Mouse (Mus musculus) kidney, postnatal 4 days (tissue): ENCODE data around the gene Dip2b.

Experiments
- DNase-seq, 2 experiments: peaks; one replicate each; pipeline ENCODE4 v3.0.0; 2021; ENCODE audit warnings: mixed read lengths in 2 of 2

The Dip2b gene

GRCm38 (mm10) chr15:100182526-100183280, 144.2 kb downstream of the Dip2b start:
- no peak for DNase-seq

GRCm38 (mm10) chr15:100183510-100183909, 145.0 kb downstream of the Dip2b start:
- no peak for DNase-seq

GRCm38 (mm10) chr15:100184821-100185496, 146.5 kb downstream of the Dip2b start:
- peak; percentile 42 to 51 for DNase-seq

DNA sequence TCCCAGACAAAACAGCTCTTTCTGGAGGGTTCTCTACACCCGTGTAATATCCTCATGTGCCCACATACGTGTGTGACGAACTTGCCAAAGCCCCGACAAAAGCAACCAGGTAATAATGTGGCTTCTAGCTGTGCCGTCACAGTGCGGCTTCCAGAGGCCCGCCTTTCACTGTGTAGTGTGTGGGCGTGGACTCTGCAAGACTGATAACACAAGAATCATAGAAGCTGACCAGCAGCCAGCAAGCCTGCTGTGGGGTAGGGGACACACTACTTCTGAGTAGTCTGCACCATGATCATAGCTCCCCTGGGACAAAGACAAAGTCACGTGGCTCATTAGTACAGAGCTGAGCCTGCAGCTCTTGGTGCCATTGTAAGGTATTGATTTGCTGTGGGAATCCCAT, 147.8 kb downstream of the Dip2b start:
- no peak for DNase-seq

DNA sequence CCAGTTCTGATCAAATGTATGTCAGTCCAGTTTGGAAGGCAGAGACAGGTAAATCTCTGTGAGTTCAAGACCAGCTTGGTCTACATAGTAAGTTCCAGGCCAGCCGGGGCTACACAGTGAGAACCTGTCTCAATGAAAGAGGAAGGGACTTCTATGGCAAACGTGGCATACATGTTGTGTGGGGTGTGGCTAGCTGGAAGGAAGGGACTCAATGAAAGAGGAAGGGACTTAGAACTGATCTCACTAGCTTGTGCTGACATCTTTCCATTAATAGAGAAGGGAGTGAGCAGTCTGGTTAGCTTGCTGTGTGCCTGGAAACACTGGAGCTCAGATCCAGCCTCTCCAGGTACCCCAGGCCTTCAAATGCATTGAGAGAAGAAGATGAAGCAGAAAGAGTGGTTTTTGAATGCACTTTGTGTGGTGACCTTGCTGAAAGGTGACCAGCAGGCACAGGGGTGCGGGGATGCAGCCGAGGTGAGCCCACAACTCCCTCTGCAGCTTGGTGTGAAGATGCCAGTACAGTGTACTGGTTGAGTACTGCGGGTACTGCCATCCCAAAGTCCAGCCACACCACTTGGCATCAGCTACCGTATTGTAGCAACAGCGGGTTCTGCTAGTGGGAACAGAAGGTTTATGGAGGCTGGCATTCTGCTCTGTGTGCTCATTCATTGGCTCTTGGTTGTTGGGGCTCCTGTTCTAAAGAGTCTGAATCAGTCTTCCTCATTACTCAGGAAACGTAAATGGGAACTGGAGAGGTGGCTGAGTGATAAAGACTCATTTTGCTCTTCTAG, 148.6 kb downstream of the Dip2b start:
- no peak for DNase-seq

DNA sequence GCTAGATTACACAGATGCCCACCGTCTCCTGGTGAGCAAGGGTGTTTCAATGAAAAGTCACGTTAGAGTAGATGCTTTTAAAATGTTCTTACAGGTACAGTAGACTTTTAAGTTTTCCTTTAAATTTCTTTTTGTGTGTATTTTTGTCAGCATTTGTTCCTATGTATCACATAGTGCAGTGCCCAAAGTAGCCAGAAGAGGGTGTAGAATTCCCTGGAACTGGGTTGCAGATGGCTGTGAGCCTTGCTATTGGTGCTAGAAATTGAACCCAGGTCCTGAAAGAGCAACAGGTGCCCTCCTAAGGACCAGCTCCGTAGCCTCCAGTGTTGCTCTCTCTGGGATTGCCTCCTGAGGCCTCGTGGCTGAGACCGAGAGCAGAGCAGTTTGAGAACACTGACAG, 150.1 kb downstream of the Dip2b start:
- DNase-seq: peak in 1 of 2 experiments; percentile 16

DNA sequence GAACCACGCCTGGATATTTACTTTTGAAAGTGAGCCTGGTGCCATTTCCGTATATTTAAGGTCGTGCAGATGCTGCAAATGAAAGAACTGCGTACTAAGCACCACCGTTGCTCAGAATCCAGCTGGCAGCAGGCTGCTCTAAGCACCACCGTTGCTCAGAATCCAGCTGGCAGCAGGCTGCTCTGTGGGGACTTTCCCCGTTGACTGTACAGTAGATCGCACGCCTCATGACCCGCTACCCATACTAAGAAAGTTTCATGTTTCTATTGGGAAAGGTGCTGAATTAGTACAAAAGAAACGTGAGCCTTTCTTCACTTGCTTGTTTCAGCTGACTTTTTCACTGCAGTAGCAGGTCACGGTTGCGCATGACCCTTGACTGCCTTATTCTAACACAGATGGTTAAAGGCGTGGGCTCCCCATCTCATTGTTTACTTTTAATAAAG, 150.5 kb downstream of the Dip2b start:
- peak; percentile 4 to 35 for DNase-seq

GRCm38 (mm10) chr15:100190083-100190482, 151.6 kb downstream of the Dip2b start:
- DNase-seq: no peak

DNA sequence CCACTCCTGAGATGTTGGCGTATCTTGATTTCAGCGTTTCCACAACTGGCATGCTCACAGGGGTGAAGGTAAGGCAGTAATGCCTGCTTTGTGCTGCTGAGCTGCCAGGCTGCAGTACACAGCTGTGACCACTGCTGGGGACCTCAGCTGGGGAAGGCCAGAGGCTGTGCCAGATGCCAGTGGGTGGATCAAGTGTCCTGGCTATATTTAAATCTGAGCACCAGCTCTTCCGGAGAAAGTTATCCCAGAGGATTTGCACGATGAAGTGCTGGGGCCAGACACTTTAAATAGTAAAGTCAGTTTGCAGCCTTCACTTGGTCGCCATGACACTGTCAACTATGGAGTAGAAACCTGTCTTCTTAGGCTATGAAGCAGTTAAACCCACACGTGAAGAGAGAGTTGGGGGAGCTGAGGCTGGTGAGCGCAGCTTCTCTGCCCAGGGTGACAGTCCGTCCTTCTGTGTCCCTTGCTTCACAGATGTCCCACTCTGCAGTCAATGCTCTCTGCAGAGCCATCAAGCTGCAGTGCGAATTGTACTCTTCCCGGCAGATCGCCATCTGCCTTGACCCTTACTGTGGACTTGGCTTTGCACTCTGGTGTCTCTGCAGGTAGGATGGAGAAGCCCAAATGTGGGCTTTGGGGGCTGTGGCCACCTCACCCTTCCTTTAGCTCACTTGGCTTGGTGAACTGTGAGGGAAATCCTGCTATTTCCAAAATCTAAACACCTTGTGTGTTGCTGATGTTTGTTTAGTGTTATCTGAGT, 160.7 kb downstream of the Dip2b start:
- no peak for DNase-seq

DNA sequence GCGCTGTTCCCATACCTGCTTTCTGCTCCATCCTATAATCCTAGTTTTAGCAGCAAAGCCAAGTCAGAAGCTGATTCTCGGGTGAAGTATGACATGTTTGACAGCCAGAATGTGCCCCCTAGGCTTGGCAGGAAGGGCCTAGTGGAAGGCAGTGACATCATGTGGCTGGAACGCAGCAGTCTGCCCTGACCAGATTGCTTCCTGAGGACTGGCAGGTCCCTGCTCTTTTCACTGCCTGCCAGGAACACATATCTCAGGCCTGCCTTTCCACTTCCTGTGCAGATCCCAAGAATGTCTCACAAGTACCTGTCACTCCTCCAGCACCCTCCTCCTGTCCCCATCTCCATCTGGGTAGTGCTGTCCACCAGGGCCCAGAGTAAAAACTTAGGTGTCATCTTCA, 161.3 kb downstream of the Dip2b start:
- DNase-seq: peak in 1 of 2 experiments; percentile 16

DNA sequence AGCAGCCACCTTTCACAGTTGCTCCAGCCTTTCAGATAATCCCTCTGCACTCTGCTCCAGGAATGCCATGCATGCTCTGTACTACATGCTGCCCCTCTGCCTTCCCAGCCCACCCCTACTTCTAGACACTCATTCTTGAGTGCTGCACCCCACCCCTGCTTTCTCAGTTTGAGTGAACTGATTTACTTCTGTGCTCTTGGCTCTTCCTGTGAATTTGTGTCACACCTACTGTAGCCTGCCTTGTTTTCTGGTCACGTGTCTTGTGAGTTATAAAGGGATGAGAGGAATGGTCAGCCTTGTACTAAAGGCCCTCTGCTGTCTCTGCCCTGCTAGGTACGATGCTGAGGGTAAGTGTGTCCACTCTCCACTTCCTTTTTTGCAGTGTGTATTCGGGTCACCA, 163.3 kb downstream of the Dip2b start:
- no peak for DNase-seq

DNA sequence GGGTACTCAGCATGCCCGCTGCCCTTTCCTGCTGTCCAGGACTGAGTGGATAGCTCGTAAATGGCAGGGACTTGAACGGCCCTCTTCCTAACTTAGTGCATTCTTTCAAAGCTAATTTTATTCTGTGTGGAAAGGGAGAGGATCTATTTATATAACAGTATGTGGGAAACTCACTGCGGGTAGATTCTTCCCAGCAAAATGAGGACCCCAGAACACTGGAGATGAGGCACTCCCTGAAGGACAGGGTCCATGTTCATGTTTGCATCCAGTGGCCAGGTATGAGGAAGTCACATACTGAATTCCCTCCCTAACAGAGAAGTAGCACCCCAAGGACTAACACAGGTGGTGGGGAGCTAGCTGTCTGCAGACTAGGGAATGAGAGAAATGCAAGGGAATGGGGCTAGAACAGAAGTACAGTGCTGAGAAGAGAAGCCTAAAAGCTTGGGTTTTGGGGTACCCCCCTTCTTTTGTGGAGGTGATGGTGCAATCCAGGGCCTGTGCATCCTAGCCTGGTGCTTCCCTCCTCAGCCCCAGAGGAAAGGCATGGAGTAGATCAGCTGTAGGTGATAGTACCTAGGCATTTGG, 164.1 kb downstream of the Dip2b start:
- no peak for DNase-seq

DNA sequence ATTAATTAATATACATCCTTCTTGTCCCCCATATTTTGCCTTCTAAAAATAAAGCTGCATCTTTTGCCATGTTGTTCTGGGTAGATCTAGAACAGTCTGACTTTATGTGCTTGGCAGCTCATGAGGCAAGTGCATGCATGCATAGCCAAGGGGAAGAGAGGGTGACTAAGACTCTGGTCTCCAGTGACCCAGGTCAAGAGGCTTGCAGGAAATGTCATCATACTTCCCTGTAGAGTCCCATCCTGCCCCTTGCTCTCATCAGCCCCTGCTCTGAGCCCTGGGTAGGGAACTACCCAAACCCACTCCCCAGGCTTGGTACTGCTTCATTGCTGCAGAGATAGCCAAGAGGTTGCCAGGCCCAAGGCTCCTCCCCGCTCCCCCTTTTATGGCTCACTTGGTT, 166.1 kb downstream of the Dip2b start:
- no peak for DNase-seq

- no peak for DNase-seq
These were observed 171.5 kb downstream of the Dip2b start for GRCm38 (mm10) chr15:100210013-100210412.

DNA sequence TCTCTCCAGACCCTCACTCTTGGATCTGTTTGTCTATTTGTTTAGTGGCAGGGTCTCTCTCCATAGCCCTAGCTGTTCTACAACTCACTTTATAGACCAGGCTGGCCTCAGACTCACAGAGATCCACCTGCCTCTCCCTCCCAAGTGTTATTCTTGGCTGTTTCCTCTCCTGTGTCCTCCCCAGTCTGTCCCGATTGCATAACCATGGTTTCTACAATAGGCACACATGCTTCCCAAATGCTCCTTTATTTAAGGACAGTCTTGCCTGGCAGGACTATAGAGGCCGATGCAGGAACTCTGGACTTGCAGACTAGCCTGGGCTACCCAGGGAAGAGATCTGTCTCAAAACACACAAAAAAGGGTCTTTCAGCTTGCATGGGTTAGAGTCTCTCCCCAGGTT, 174.9 kb downstream of the Dip2b start:
- DNase-seq: no peak

GRCm38 (mm10) chr15:100215092-100215491, 176.6 kb downstream of the Dip2b start:
- DNase-seq: no peak

GRCm38 (mm10) chr15:100216173-100216572, 177.7 kb downstream of the Dip2b start:
- DNase-seq: no peak

DNA sequence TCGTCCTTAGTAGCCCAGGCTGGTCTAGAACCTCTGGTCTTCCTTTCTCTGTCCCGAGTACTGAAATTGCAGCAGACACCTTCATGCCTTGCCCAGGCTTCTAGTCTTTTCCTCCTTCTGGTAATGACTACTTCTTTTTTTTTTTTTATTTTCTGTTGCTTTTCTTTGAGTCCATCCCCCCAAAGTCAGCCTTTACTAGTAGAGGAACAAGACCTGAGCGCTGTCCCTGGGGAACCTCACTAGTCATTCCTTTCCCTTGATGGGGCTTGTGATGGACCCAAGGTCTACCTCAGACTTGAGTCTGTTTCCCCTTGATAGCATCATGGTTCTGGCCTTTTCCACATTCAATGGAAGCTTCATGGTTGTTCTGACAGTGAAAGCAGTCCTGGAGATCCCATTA, 179.6 kb downstream of the Dip2b start:
- DNase-seq: no peak

DNA sequence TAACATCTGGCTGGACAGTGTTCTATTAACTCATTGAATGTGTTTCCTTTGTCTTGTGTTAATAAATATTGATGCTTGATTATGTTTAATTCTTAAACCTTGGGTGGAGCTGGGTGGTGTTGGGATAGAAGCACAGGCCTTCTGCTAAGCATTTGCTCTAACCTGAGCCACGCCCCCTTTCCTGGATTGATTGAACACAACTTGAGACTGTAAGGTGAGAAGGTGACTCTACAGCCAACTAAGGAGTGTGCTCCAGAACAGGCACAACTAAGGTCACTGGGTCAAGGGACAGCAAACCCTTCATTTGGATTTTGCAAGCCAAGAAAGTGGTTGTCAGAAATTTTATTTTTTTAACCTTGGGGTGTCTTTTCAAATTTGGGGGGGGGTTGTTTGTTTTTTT, 180.9 kb downstream of the Dip2b start:
- no peak for DNase-seq

DNA sequence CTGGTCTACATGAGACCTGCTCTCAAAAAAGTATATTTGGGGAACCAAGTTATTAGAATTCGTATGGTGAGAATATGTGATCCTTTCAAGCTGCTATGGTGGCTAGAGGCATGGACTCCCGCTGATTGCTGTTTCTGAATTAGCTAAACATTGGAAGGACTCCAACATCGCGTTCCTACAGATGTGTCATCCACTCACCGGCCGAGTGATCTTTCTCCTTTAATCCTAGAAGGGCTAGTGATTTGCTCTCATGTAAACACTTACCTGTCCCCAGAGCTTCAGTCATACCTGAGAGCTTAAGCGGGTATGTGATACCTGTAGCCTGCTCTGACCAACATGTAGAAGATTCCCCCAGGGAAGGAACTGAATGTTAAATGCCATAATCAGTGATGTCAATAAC, 182.5 kb downstream of the Dip2b start:
- DNase-seq: no peak

DNA sequence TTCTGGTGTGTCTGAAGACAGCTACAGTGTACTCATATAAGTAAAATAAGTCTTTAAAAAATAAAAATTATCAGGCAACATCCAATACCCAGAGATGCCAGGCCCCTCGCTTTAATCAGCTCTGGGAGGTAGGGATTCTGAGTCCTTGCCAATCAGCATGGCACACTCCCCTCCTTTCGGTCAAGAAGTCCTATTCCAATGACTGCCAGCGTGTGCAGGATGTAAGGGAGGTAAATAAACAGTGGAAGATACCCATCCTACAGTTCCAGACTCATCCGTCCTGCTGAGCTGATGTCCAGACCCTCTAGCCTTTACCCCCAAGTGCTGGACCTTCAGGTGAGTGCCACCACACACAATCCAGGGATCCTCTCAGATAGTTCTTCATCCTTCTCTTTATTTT, 186.9 kb downstream of the Dip2b start:
- DNase-seq: no peak

DNA sequence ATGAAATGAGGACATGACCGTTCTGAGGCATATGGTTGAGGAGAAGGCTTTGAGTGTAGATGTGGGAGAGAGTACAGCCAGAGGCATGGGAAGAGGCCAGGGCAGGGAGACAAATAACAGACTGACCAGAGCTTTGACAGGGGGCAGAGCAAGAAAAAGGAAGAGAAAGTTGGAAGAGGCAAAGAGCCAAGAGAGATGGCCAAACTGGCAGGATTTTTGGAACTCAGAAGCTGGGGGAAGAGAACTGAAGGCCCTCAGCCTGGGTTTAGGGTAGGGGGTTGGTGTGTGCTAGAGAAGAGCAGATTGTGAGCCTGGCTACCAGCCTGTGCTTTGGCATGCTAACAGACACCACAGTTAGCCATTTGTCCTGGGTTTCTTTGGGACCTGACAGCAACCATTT, 187.4 kb downstream of the Dip2b start:
- no peak for DNase-seq
